Mouse (Mus musculus) lung, postnatal 0 days (tissue): ENCODE measurements around the gene Fgd4. TPM values are rescaled to one million over a fixed set of nuclear protein-coding genes. Genes with fewer than 3 reads are reported as not detected.
"Not testable (repeated sequence)": the region's sequence is repeated elsewhere in the genome, so short reads cannot be mapped to it uniquely, and the experiment has no call there.

ENCODE experiments used
- ATAC-seq: fragments of 200-750 bp; cut with Nextera tagmentation; 2 replicates; pipeline ENCODE4 v1.8.0; 2017; ENCODE audit warnings: moderate library complexity
- DNase-seq: peaks from one replicate; pipeline ENCODE4 v3.0.0-alpha.2; 2016; ENCODE audit warnings: low spot score
- H3K27ac ChIP-seq: fragments of 300-500 bp; sonication (generic); 2 replicates; pipeline ENCODE4 v1.5.1; 2014; ENCODE audit warnings: antibody characterized with exemption, mild to moderate bottlenecking, low read length, mixed read lengths
- H3K27me3 ChIP-seq: fragments of 300-500 bp; sonication (generic); replicated peaks from 2 replicates; pipeline ENCODE4 v1.6.1; 2014; ENCODE audit warnings: low read length, mixed read lengths; ENCODE audit not compliant: insufficient read depth
- H3K36me3 ChIP-seq: fragments of 300-500 bp; sonication (generic); 2 replicates; pipeline ENCODE4 v1.6.1; 2014; ENCODE audit warnings: low read length, mixed read lengths; ENCODE audit not compliant: insufficient read depth
- H3K4me1 ChIP-seq: fragments of 300-500 bp; sonication (generic); 2 replicates; pipeline ENCODE4 v1.6.1; 2014; ENCODE audit warnings: antibody characterized with exemption, low read depth, low read length, mixed read lengths; ENCODE audit not compliant: insufficient read depth
- H3K4me2 ChIP-seq: fragments of 300-500 bp; sonication (generic); replicated peaks from 2 replicates; pipeline ENCODE4 v1.6.1; 2014; ENCODE audit warnings: low read depth, mild to moderate bottlenecking, low read length, moderate library complexity, mixed read lengths
- H3K4me3 ChIP-seq: fragments of 300-500 bp; sonication (generic); 2 replicates; pipeline ENCODE4 v1.5.1; 2014; ENCODE audit warnings: low read depth, low read length
- H3K9ac ChIP-seq: fragments of 300-500 bp; sonication (generic); replicated peaks from 2 replicates; pipeline ENCODE4 v1.6.1; 2014; ENCODE audit warnings: low read depth, mild to moderate bottlenecking
- H3K9me3 ChIP-seq: fragments of 300-500 bp; sonication (generic); 2 replicates; pipeline ENCODE4 v1.6.1; 2016; ENCODE audit warnings: low read length, mixed read lengths
- CTCF ChIP-seq: IDR thresholded peaks from 2 replicates; pipeline ENCODE4 v1.5.1; 2016; ENCODE audit warnings: antibody characterized with exemption, mild to moderate bottlenecking
- EP300 ChIP-seq: IDR thresholded peaks from 2 replicates; pipeline ENCODE4 v1.6.1; 2016; ENCODE audit warnings: antibody characterized with exemption, mild to moderate bottlenecking, control low read depth
- WGBS: fragments of 180-500 bp; shearing (Covaris S2); extraction: QIAGEN DNeasy Blood & Tissue Kit; methylation state at CpG from one replicate; pipeline ENCODE4 v1.1.7; 2014; 5-methylcytosine and 5-hydroxymethylcytosine counted together
- polyA plus RNA-seq: library from polyadenylated mRNA; unstranded; fragments of >200 nt; fragmentation: Nextera tagmentation; extraction: Ambion mirVana; gene quantifications from 2 replicates; pipeline ENCODE4 v1.2.1, GENCODE M21; 2015

The Fgd4 gene
- polyA plus RNA-seq, 1 experiment from 2014 or later = 4.0 TPM

- DNase-seq (no peak), ATAC-seq (no peak)
- H3K27ac ChIP-seq = no peak overlapping the region
- WGBS = 54% methylated on average over 1 of the region's 1 CpGs
- no peak for TF ChIP-seq CTCF
- no peaks in the 10 kb centered on the region for H3K9me3 ChIP-seq
- H3K4me3 ChIP-seq = no peak overlapping the region
- no peaks in the 10 kb centered on the region for H3K4me1 ChIP-seq
- H3K4me2 ChIP-seq = no peak overlapping the region
- H3K36me3 ChIP-seq = no peaks in the 10 kb centered on the region
- no peak overlapping the region for H3K9ac ChIP-seq
- H3K27me3 ChIP-seq = no peaks in the 10 kb centered on the region
Observed at GRCm38 (mm10) chr16:16438436-16438835, 161.9 kb downstream of the Fgd4 start.

- no peak overlapping the region for H3K4me2 ChIP-seq
- no peak for ATAC-seq
- no peaks in the 10 kb centered on the region for H3K4me1 ChIP-seq
- no peak for DNase-seq
- 91% methylated on average over 2 of the region's 2 CpGs for WGBS
- no peak for TF ChIP-seq EP300
- no peak for TF ChIP-seq CTCF
- H3K36me3 ChIP-seq = no peaks in the 10 kb centered on the region
- no peaks in the 10 kb centered on the region for H3K27me3 ChIP-seq
- no peak overlapping the region for H3K27ac ChIP-seq
- no peak overlapping the region for H3K4me3 ChIP-seq
- no peak overlapping the region for H3K9ac ChIP-seq
- no peaks in the 10 kb centered on the region for H3K9me3 ChIP-seq
Observed at GRCm38 (mm10) chr16:16422456-16422855, 177.9 kb downstream of the Fgd4 start.

GRCm38 (mm10) chr16:16367217-16367616 lies 233.1 kb downstream of the Fgd4 start:
- H3K9me3 ChIP-seq, H3K27ac ChIP-seq, H3K4me1 ChIP-seq, H3K36me3 ChIP-seq, H3K4me2 ChIP-seq, ATAC-seq, H3K27me3 ChIP-seq, H3K9ac ChIP-seq, DNase-seq, H3K4me3 ChIP-seq: not testable (repeated sequence)
- 45% methylated on average over 8 of the region's 9 CpGs for WGBS

Other genes starting within 250 kb of the Fgd4 start
- 28.6 and 29.4 TPM in 2 replicates for gene Dnm1l, start 241.6 kb downstream of the Fgd4 start, polyA plus RNA-seq
- not detected in 2 replicates for gene Olfr19, start 75.9 kb upstream of the Fgd4 start, polyA plus RNA-seq
- 13.0 and 14.1 TPM in 2 replicates for gene Spag6l, start 228.9 kb upstream of the Fgd4 start, polyA plus RNA-seq